Mouse (Mus musculus): ENCODE results near the gene Wap. TPM values are rescaled to one million over a fixed set of nuclear protein-coding genes. Genes with fewer than 3 reads are reported as not detected.
A peak's percentile ranks its signal among the peaks of the same experiment; 100 is the strongest.

Gene Wap
- not detected in 2 replicates for polyA plus RNA-seq (2014; fragmentation: Nextera tagmentation; extraction: Ambion mirVana)

GRCm38 (mm10) chr11:6638537-6638936 lies at the start of gene Wap:
Wap (minus strand) TSS chr11:6638637.
- H3K4me1 ChIP-seq (ENCODE audit: control insufficient read depth, insufficient read depth, low read length), result no peaks in the 10 kb centered on the region
- ATAC-seq (ENCODE audit: low FRiP score) (no peak), DNase-seq (ENCODE audit: low spot score, missing footprints) (no peak)
- 86% methylated on average over 4 of the region's 4 CpGs for WGBS
- H3K9ac ChIP-seq (ENCODE audit: low read length), result no peak within 1 kb of the TSS
- H3K4me3 ChIP-seq (ENCODE audit: low read depth, low read length), result no peak within 1 kb of the TSS
- no peak within 1 kb of the TSS for H3K4me2 ChIP-seq
- H3K27me3 ChIP-seq (ENCODE audit: control insufficient read depth, insufficient read depth, low read length), result no peaks in the 10 kb centered on the region
- no peaks in the 10 kb centered on the region for H3K36me3 ChIP-seq (ENCODE audit: control insufficient read depth, insufficient read depth, low read length)
- no peak within 1 kb of the TSS for H3K27ac ChIP-seq (ENCODE audit: low read depth, low read length)
- no peaks in the 10 kb centered on the region for H3K9me3 ChIP-seq (ENCODE audit: control insufficient read depth, low read length)

GRCm38 (mm10) chr11:6684741-6685140 lies 46.3 kb upstream of the Wap start:
- H3K4me1 ChIP-seq (ENCODE audit: control insufficient read depth, insufficient read depth, low read length), result no peaks in the 10 kb centered on the region
- ATAC-seq (ENCODE audit: low FRiP score), result no peak
- H3K4me3 ChIP-seq (ENCODE audit: low read depth, low read length), result no peak overlapping the region
- H3K4me2 ChIP-seq, result no peak overlapping the region
- 64% methylated on average over 3 of the region's 3 CpGs for WGBS
- no peak overlapping the region for H3K27ac ChIP-seq (ENCODE audit: low read depth, low read length)
- H3K9ac ChIP-seq (ENCODE audit: low read length), result no peak overlapping the region
- H3K9me3 ChIP-seq (ENCODE audit: control insufficient read depth, low read length), result no peaks in the 10 kb centered on the region
- no peaks in the 10 kb centered on the region for H3K27me3 ChIP-seq (ENCODE audit: control insufficient read depth, insufficient read depth, low read length)
- H3K36me3 ChIP-seq (ENCODE audit: control insufficient read depth, insufficient read depth, low read length), result no peaks in the 10 kb centered on the region
- no peak for DNase-seq (ENCODE audit: low spot score, missing footprints)

- Histone ChIP-seq H3K4me1 (ENCODE audit: control insufficient read depth, insufficient read depth, low read length) (no peaks in the 10 kb centered on the region), H3K9ac (ENCODE audit: low read length) (no peak overlapping the region), H3K9me3 (ENCODE audit: control insufficient read depth, low read length) (no peaks in the 10 kb centered on the region), H3K4me2 (no peak overlapping the region), H3K27me3 (ENCODE audit: control insufficient read depth, insufficient read depth, low read length) (no peaks in the 10 kb centered on the region), H3K36me3 (ENCODE audit: control insufficient read depth, insufficient read depth, low read length) (no peaks in the 10 kb centered on the region), H3K4me3 (ENCODE audit: low read depth, low read length) (no peak overlapping the region), H3K27ac (ENCODE audit: low read depth, low read length) (no peak overlapping the region)
- WGBS, result 47% methylated on average over 10 of the region's 10 CpGs
- ATAC-seq (ENCODE audit: low FRiP score), result peak; percentile 54; the same call in 1 of the 2 replicates
- DNase-seq (ENCODE audit: low spot score, missing footprints), result peak; percentile 87
Measured at GRCm38 (mm10) chr11:6680397-6680818, 42.0 kb upstream of the Wap start.

- WGBS, result 76% methylated on average over 17 of the region's 17 CpGs
- Histone ChIP-seq H3K27ac (ENCODE audit: low read depth, low read length) (no peak overlapping the region), H3K9me3 (ENCODE audit: control insufficient read depth, low read length) (no peaks in the 10 kb centered on the region), H3K4me3 (ENCODE audit: low read depth, low read length) (no peak overlapping the region), H3K4me1 (ENCODE audit: control insufficient read depth, insufficient read depth, low read length) (no peaks in the 10 kb centered on the region), H3K9ac (ENCODE audit: low read length) (no peak overlapping the region), H3K4me2 (no peak overlapping the region), H3K36me3 (ENCODE audit: control insufficient read depth, insufficient read depth, low read length) (no peaks in the 10 kb centered on the region), H3K27me3 (ENCODE audit: control insufficient read depth, insufficient read depth, low read length) (no peaks in the 10 kb centered on the region)
- ATAC-seq (ENCODE audit: low FRiP score), result no peak
- DNase-seq (ENCODE audit: low spot score, missing footprints), result no peak
Measured at GRCm38 (mm10) chr11:6679694-6680396, 41.4 kb upstream of the Wap start.

GRCm38 (mm10) chr11:6677530-6677929 lies 39.1 kb upstream of the Wap start:
- Histone ChIP-seq H3K27ac (ENCODE audit: low read depth, low read length) (no peak overlapping the region), H3K4me2 (no peak overlapping the region), H3K4me3 (ENCODE audit: low read depth, low read length) (no peak overlapping the region), H3K4me1 (ENCODE audit: control insufficient read depth, insufficient read depth, low read length) (no peaks in the 10 kb centered on the region), H3K9me3 (ENCODE audit: control insufficient read depth, low read length) (no peaks in the 10 kb centered on the region), H3K9ac (ENCODE audit: low read length) (no peak overlapping the region), H3K27me3 (ENCODE audit: control insufficient read depth, insufficient read depth, low read length) (no peaks in the 10 kb centered on the region), H3K36me3 (ENCODE audit: control insufficient read depth, insufficient read depth, low read length) (no peaks in the 10 kb centered on the region)
- no peak for DNase-seq (ENCODE audit: low spot score, missing footprints)
- ATAC-seq (ENCODE audit: low FRiP score), result peak; percentile 74
- 14% methylated on average over 7 of the region's 7 CpGs for WGBS

GRCm38 (mm10) chr11:6676641-6677040 lies 38.2 kb upstream of the Wap start:
- H3K9me3 ChIP-seq (ENCODE audit: control insufficient read depth, low read length), result no peaks in the 10 kb centered on the region
- H3K4me2 ChIP-seq, result no peak overlapping the region
- H3K27ac ChIP-seq (ENCODE audit: low read depth, low read length), result no peak overlapping the region
- H3K9ac ChIP-seq (ENCODE audit: low read length), result no peak overlapping the region
- ATAC-seq (ENCODE audit: low FRiP score) (no peak), DNase-seq (ENCODE audit: low spot score, missing footprints) (no peak)
- WGBS, result 88% methylated on average over 9 of the region's 9 CpGs
- H3K27me3 ChIP-seq (ENCODE audit: control insufficient read depth, insufficient read depth, low read length), result no peaks in the 10 kb centered on the region
- no peaks in the 10 kb centered on the region for H3K36me3 ChIP-seq (ENCODE audit: control insufficient read depth, insufficient read depth, low read length)
- H3K4me1 ChIP-seq (ENCODE audit: control insufficient read depth, insufficient read depth, low read length), result no peaks in the 10 kb centered on the region
- no peak overlapping the region for H3K4me3 ChIP-seq (ENCODE audit: low read depth, low read length)

GRCm38 (mm10) chr11:6675402-6675801 lies 37.0 kb upstream of the Wap start:
- Histone ChIP-seq H3K9ac (ENCODE audit: low read length) (no peak overlapping the region), H3K9me3 (ENCODE audit: control insufficient read depth, low read length) (no peaks in the 10 kb centered on the region), H3K27me3 (ENCODE audit: control insufficient read depth, insufficient read depth, low read length) (no peaks in the 10 kb centered on the region), H3K4me1 (ENCODE audit: control insufficient read depth, insufficient read depth, low read length) (no peaks in the 10 kb centered on the region), H3K36me3 (ENCODE audit: control insufficient read depth, insufficient read depth, low read length) (no peaks in the 10 kb centered on the region), H3K4me3 (ENCODE audit: low read depth, low read length) (no peak overlapping the region), H3K27ac (ENCODE audit: low read depth, low read length) (no peak overlapping the region), H3K4me2 (no peak overlapping the region)
- DNase-seq (ENCODE audit: low spot score, missing footprints), result no peak
- ATAC-seq (ENCODE audit: low FRiP score), result no peak
- WGBS, result 78% methylated on average over 7 of the region's 7 CpGs

- 90% methylated on average over 9 of the region's 9 CpGs for WGBS
- no peaks in the 10 kb centered on the region for H3K9me3 ChIP-seq (ENCODE audit: control insufficient read depth, low read length)
- no peak overlapping the region for H3K9ac ChIP-seq (ENCODE audit: low read length)
- H3K36me3 ChIP-seq (ENCODE audit: control insufficient read depth, insufficient read depth, low read length), result no peaks in the 10 kb centered on the region
- no peak overlapping the region for H3K4me3 ChIP-seq (ENCODE audit: low read depth, low read length)
- H3K27ac ChIP-seq (ENCODE audit: low read depth, low read length), result no peak overlapping the region
- H3K4me1 ChIP-seq (ENCODE audit: control insufficient read depth, insufficient read depth, low read length), result no peaks in the 10 kb centered on the region
- H3K4me2 ChIP-seq, result no peak overlapping the region
- DNase-seq (ENCODE audit: low spot score, missing footprints) (no peak), ATAC-seq (ENCODE audit: low FRiP score) (no peak)
- no peaks in the 10 kb centered on the region for H3K27me3 ChIP-seq (ENCODE audit: control insufficient read depth, insufficient read depth, low read length)
Measured at GRCm38 (mm10) chr11:6674701-6675100, 36.3 kb upstream of the Wap start.

- 82% methylated on average over 4 of the region's 4 CpGs for WGBS
- no peaks in the 10 kb centered on the region for H3K4me1 ChIP-seq (ENCODE audit: control insufficient read depth, insufficient read depth, low read length)
Measured at GRCm38 (mm10) chr11:6670826-6671225, 32.4 kb upstream of the Wap start.

More at GRCm38 (mm10) chr11:6670826-6671225, 32.4 kb upstream of the Wap start:
- Histone ChIP-seq H3K27ac (ENCODE audit: low read depth, low read length) (no peak overlapping the region), H3K27me3 (ENCODE audit: control insufficient read depth, insufficient read depth, low read length) (no peaks in the 10 kb centered on the region), H3K9me3 (ENCODE audit: control insufficient read depth, low read length) (no peaks in the 10 kb centered on the region), H3K9ac (ENCODE audit: low read length) (no peak overlapping the region), H3K4me3 (ENCODE audit: low read depth, low read length) (no peak overlapping the region), H3K36me3 (ENCODE audit: control insufficient read depth, insufficient read depth, low read length) (no peaks in the 10 kb centered on the region), H3K4me2 (no peak overlapping the region)
- ATAC-seq (ENCODE audit: low FRiP score) (no peak), DNase-seq (ENCODE audit: low spot score, missing footprints) (no peak)

Measured in midbrain, embryonic 11.5 days (tissue).